Comparison of ENCODE assay signal across 30 mouse cellular contexts in the genomic region with DNA sequence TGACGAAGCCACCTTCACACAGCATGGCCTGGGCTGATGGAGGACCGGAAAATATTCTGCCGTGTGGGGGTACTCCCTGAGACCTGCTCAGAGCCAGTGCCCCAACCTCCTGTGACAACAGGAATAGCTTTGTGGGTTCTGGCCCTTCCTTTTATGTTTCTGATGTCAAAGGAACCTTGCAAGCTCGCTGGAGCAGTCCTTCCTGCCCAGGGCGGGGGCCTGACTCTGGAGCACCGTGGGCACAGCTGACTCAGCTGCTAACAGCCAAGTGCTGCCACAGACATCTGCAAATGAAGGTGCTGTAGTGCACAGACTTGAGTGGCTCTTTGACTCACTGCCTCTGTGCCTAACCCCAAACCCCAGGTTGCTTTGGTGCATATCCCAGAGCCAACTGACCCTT. TPM values are rescaled to one million over a fixed set of nuclear protein-coding genes. Genes with fewer than 3 reads are reported as not detected.
A peak's percentile ranks its signal among the peaks of the same experiment; 100 is the strongest.
DNase-seq lines count a peak whose midpoint lies in the region.
"Had no signal": no experiment of that assay in that cellular context is flagged by ENCODE, and none has a peak within 500 bp of the region (broad histone marks: within the 10 kb centered on the region; RNA-seq: fewer than 3 reads in every experiment).

No protein-coding gene starts in this region.

- intact Hi-C loops in heart, postnatal 10 days (cut with DNase I), result no loop called here

- peaks cover 55% of the 10 kb centered on the region for H3K4me1 ChIP-seq in megakaryocyte, embryonic 14.5 days
- H3K4me1 ChIP-seq: forebrain, embryonic 13.5 days; hindbrain, embryonic 15.5 days; kidney, embryonic 15.5 days; limb, embryonic 12.5 days; lung, embryonic 15.5 days; midbrain, embryonic 13.5 days had no signal

- H3K9me3 ChIP-seq in megakaryocyte, embryonic 14.5 days, result peaks cover 14% of the 10 kb centered on the region
- H3K9me3 ChIP-seq: forebrain, embryonic 13.5 days; heart, embryonic 10.5 days; heart, embryonic 15.5 days; hindbrain, embryonic 15.5 days; kidney, embryonic 15.5 days; limb, embryonic 12.5 days; lung, embryonic 15.5 days; midbrain, embryonic 13.5 days; neural tube, embryonic 15.5 days had no signal

- peaks cover 96% of the 10 kb centered on the region for H3K27me3 ChIP-seq in megakaryocyte, embryonic 14.5 days (replicated peaks)
- H3K27me3 ChIP-seq: CH12.LX; forebrain, embryonic 13.5 days; heart, embryonic 15.5 days; hindbrain, embryonic 15.5 days; kidney, embryonic 15.5 days; lung, embryonic 15.5 days; midbrain, embryonic 13.5 days; neural tube, embryonic 15.5 days had no signal

- H3K36me3 ChIP-seq in megakaryocyte, embryonic 14.5 days (replicated peaks; ENCODE audit: low read length), result peaks cover 5% of the 10 kb centered on the region
- H3K36me3 ChIP-seq: hindbrain, embryonic 15.5 days; lung, embryonic 15.5 days; midbrain, embryonic 13.5 days; neural tube, embryonic 15.5 days had no signal

- DNase-seq in 3T3-L1 (ENCODE audit: low read depth, low spot score), result peak; percentile 15
- peak; percentile 23 for DNase-seq in brain, adult 2 months (ENCODE audit: low read depth, low spot score)
- peak; percentile 28 for DNase-seq in thymus, postnatal 25 days
- DNase-seq in MN1 (ENCODE audit: low spot score), result no peak
- no peak for DNase-seq in cerebellum, postnatal 25 days
- DNase-seq in heart, postnatal 10 days, result no peak
- DNase-seq: adrenal gland, adult 8-10 months; B cell, adult 2 months; cerebellum, adult 8-10 months; gastrocnemius, postnatal 14 days; heart, postnatal 4 days; kidney, adult 18-20 months; kidney, postnatal 25 days; retina, postnatal 1 day; right cerebral cortex, postnatal 25 days; spleen, adult 18-20 months had no signal

- H3K4me3 ChIP-seq in megakaryocyte, embryonic 14.5 days (replicated peaks), result peak overlapping the region; percentile 38
- H3K4me3 ChIP-seq: forebrain, embryonic 13.5 days; heart, embryonic 10.5 days; heart, embryonic 15.5 days; hindbrain, embryonic 15.5 days; kidney, embryonic 15.5 days; left cerebral cortex, adult 2 months; limb, embryonic 12.5 days; lung, embryonic 15.5 days; midbrain, embryonic 13.5 days; neural tube, embryonic 15.5 days had no signal

RNA-seq across cellular contexts. Expression of a gene that starts 10.5 kb away (rescaled TPM):
- polyA plus RNA-seq in megakaryocyte, embryonic 14.5 days (2012; ENCODE audit: insufficient read depth, low replicate concordance), result 3.4 TPM in 1 of 2 replicates, not detected in the other
- total RNA-seq in heart, postnatal 10 days (2021), result 1 to 10 TPM; 7.9 TPM

RNA-seq across cellular contexts. Expression of a gene that starts 10.5 kb away (rescaled TPM):
- 1.5 and 2.0 TPM in 2 replicates for polyA plus RNA-seq in megakaryocyte, embryonic 14.5 days (2012; ENCODE audit: insufficient read depth, low replicate concordance)
- total RNA-seq in heart, postnatal 10 days (2021), result 1 to 10 TPM; 3.7 to 5.0 TPM

RNA-seq across cellular contexts. Expression of a gene that starts 37.3 kb away (rescaled TPM):
- polyA plus RNA-seq in megakaryocyte, embryonic 14.5 days (2012; ENCODE audit: insufficient read depth, low replicate concordance), result not detected in 2 replicates
- total RNA-seq in heart, postnatal 10 days (2021), result under 1 TPM; 0.07 to 0.12 TPM
- total RNA-seq: megakaryocyte-erythroid progenitor cell, adult 5-6 weeks; monocyte, adult 5-6 weeks had no signal
- polyA plus RNA-seq: forebrain, embryonic 13.5 days had no signal

RNA-seq across cellular contexts. Expression of a gene that starts 45.0 kb away (rescaled TPM):
- 41.8 and 111 TPM in 2 replicates for polyA plus RNA-seq in megakaryocyte, embryonic 14.5 days (2012; ENCODE audit: insufficient read depth, low replicate concordance)
- total RNA-seq in heart, postnatal 10 days (2021), result 100 to 1,000 TPM; 105 to 112 TPM

RNA-seq across cellular contexts. Expression of a gene that starts 48.0 kb away (rescaled TPM):
- polyA plus RNA-seq in megakaryocyte, embryonic 14.5 days (2012; ENCODE audit: insufficient read depth, low replicate concordance), result 1.2 TPM in 1 of 2 replicates, not detected in the other
- 10 to 100 TPM; 14.0 to 19.6 TPM for total RNA-seq in heart, postnatal 10 days (2021)

Comparison
In these comparisons a context has a peak if more than half of its experiments do, and no peak if none do; other contexts are left out.
1. DNase-seq: peak in 3T3-L1 (single experiment), brain, adult 2 months (single experiment) and thymus, postnatal 25 days (single experiment); none in MN1 (single experiment), cerebellum, postnatal 25 days (0 of 2) and heart, postnatal 10 days (0 of 2).